Mouse (Mus musculus): ENCODE measurements around the gene Trappc4. TPM values are rescaled to one million over a fixed set of nuclear protein-coding genes. Genes with fewer than 3 reads are reported as not detected.
"Not testable (repeated sequence)": the region's sequence is repeated elsewhere in the genome, so short reads cannot be mapped to it uniquely, and the experiment has no call there.

Trappc4 gene
- total and polyA plus RNA-seq, 3 experiments: 129 to 140 TPM; not detected in 1

GRCm38 (mm10) chr9:44450387-44450786 is 43.0 kb upstream of the Trappc4 start:
- Histone ChIP-seq H3K27ac (ENCODE audit: control insufficient read depth, low read depth, low read length) (no peak overlapping the region), H3K27me3 (ENCODE audit: control insufficient read depth in 1 of 2, insufficient read depth in 2 of 2, low read length in 2 of 2) (no peaks in the 10 kb centered on the region), H3K9me3 (replicated peaks; ENCODE audit: insufficient read depth, low read length) (no peaks in the 10 kb centered on the region), H3K9ac (ENCODE audit: control insufficient read depth, low read depth, low read length, poor library complexity, severe bottlenecking) (no peak overlapping the region), H3K79me2 (ENCODE audit: control insufficient read depth, insufficient read depth, low read length, poor library complexity) (no peaks in the 10 kb centered on the region), H3K36me3 (ENCODE audit: control insufficient read depth in 1 of 2, insufficient read depth in 2 of 2, low read length in 2 of 2) (no peaks in the 10 kb centered on the region), H3K4me3 (ENCODE audit: control insufficient read depth in 1 of 2, insufficient read depth in 1 of 2, low read depth in 2 of 2, low read length in 2 of 2) (no peak overlapping the region), H3K4me1 (ENCODE audit: control insufficient read depth in 1 of 2, insufficient read depth in 2 of 2, low read length in 2 of 2) (peaks cover 0 to 3% of the 10 kb centered on the region in 2 experiments; a peak in 1 of 4 replicates)
- DNase-seq (ENCODE audit: low read depth, low spot score): peak; percentile 39
- TF ChIP-seq BHLHE40 (IDR thresholded peaks at IDR 0.05; ENCODE audit: borderline replicate concordance, low read depth, low read length): no peak
- TF ChIP-seq CTCF (IDR thresholded peaks at IDR 0.05 in 2 of 3, conservative IDR thresholded peaks at IDR 0.05 in 1 of 3; ENCODE audit: control insufficient read depth in 1 of 3, insufficient read depth in 1 of 3, low read depth in 2 of 3, low read length in 3 of 3, poor library complexity in 1 of 3, severe bottlenecking in 1 of 3): peak; percentile 46 to 64 (median 59); a peak in 5 of 6 replicates
- TF ChIP-seq CHD1 (IDR thresholded peaks at IDR 0.05; ENCODE audit: low read depth, low read length): no peak
- TF ChIP-seq RAD21 (IDR thresholded peaks at IDR 0.05; ENCODE audit: low read depth, low read length): peak; percentile 39
- TF ChIP-seq SMC3 (IDR thresholded peaks at IDR 0.05; ENCODE audit: low read depth, low read length): peak; percentile 52

GRCm38 (mm10) chr9:44444402-44445025 is 37.1 kb upstream of the Trappc4 start:
- H3K36me3 ChIP-seq (ENCODE audit: control insufficient read depth in 1 of 2, insufficient read depth in 2 of 2, low read length in 2 of 2); DNase-seq (ENCODE audit: low read depth, low spot score): not testable (repeated sequence)
- H3K4me3 ChIP-seq (ENCODE audit: control insufficient read depth in 1 of 2, insufficient read depth in 1 of 2, low read depth in 2 of 2, low read length in 2 of 2): peak overlapping the region in 1 of 2 experiments; percentile 10; a peak in 1 of 4 replicates

GRCm38 (mm10) chr9:44440961-44441360 is 33.6 kb upstream of the Trappc4 start, which contains the start of gene Foxr1:
Gene Foxr1, minus strand, starts transcription at chr9:44441136.
- no peaks in the 10 kb centered on the region for H3K79me2 ChIP-seq (ENCODE audit: control insufficient read depth, insufficient read depth, low read length, poor library complexity)
- peaks cover 0 to 2% of the 10 kb centered on the region in 2 experiments; a peak in 1 of 4 replicates for H3K4me1 ChIP-seq (ENCODE audit: control insufficient read depth in 1 of 2, insufficient read depth in 2 of 2, low read length in 2 of 2)
- H3K36me3 ChIP-seq (ENCODE audit: control insufficient read depth in 1 of 2, insufficient read depth in 2 of 2, low read length in 2 of 2): peaks cover 0 to 2% of the 10 kb centered on the region in 2 experiments; a peak in 2 of 4 replicates
- no peaks in the 10 kb centered on the region; a peak in 1 of 4 replicates for H3K27me3 ChIP-seq (ENCODE audit: control insufficient read depth in 1 of 2, insufficient read depth in 2 of 2, low read length in 2 of 2)
- DNase-seq (ENCODE audit: low read depth, low spot score): no peak
- TF ChIP-seq ZKSCAN1 (IDR thresholded peaks at IDR 0.05; ENCODE audit: low read depth, low read length) (no peak), MAX (IDR thresholded peaks at IDR 0.05; ENCODE audit: low read length) (no peak), MAZ (IDR thresholded peaks at IDR 0.05; ENCODE audit: low read depth, low read length) (no peak), TCF12 (IDR thresholded peaks at IDR 0.05; ENCODE audit: low read depth, low read length) (no peak), NRF1 (IDR thresholded peaks at IDR 0.05; ENCODE audit: insufficient read depth, low read depth, low read length, poor library complexity, severe bottlenecking) (no peak)
- no peak within 1 kb of the TSS for H3K4me3 ChIP-seq (ENCODE audit: control insufficient read depth in 1 of 2, insufficient read depth in 1 of 2, low read depth in 2 of 2, low read length in 2 of 2)
- no peak within 1 kb of the TSS for H3K27ac ChIP-seq (ENCODE audit: control insufficient read depth, low read depth, low read length)
- H3K9me3 ChIP-seq (replicated peaks; ENCODE audit: insufficient read depth, low read length): no peaks in the 10 kb centered on the region
- H3K9ac ChIP-seq (ENCODE audit: control insufficient read depth, low read depth, low read length, poor library complexity, severe bottlenecking): no peak within 1 kb of the TSS

More at GRCm38 (mm10) chr9:44444402-44445025, 37.1 kb upstream of the Trappc4 start:
- not testable (repeated sequence) for H3K9me3 ChIP-seq (replicated peaks; ENCODE audit: insufficient read depth, low read length); H3K4me1 ChIP-seq (ENCODE audit: control insufficient read depth in 1 of 2, insufficient read depth in 2 of 2, low read length in 2 of 2); H3K27me3 ChIP-seq (ENCODE audit: control insufficient read depth in 1 of 2, insufficient read depth in 2 of 2, low read length in 2 of 2); H3K79me2 ChIP-seq (ENCODE audit: control insufficient read depth, insufficient read depth, low read length, poor library complexity); H3K9ac ChIP-seq (ENCODE audit: control insufficient read depth, low read depth, low read length, poor library complexity, severe bottlenecking); H3K27ac ChIP-seq (ENCODE audit: control insufficient read depth, low read depth, low read length)
- peak; percentile 45; the same call in 1 of the 2 replicates for TF ChIP-seq ZNF384 (IDR thresholded peaks at IDR 0.05; ENCODE audit: low read depth, low read length)
- TF ChIP-seq TBP (IDR thresholded peaks at IDR 0.05; ENCODE audit: low read depth, low read length): 0 out of 2 replicates have a peak, but pooled peaks have one; percentile 21

Measured in MEL (cell line).